Mouse (Mus musculus) cerebellum, adult 2 months (tissue): Measurements from ENCODE around the gene Nfkbid.

Experiments
- CTCF ChIP-seq: fragments of 200-500 bp; IDR thresholded peaks from 2 replicates; pipeline ENCODE4 v1.5.1; 2011; ENCODE audit warnings: low read depth, mild to moderate bottlenecking, control low read depth, low read length, moderate library complexity, borderline replicate concordance; ENCODE audit not compliant: insufficient read depth
- POLR2A ChIP-seq: fragments of 200-500 bp; IDR thresholded peaks from 2 replicates; pipeline ENCODE4 v1.6.1; 2011; ENCODE audit warnings: low read length, control low read depth, borderline replicate concordance; ENCODE audit not compliant: insufficient read depth

GRCm38 (mm10) chr7:30423071-30423641 is 1.6 kb downstream of the Nfkbid start:
- TF ChIP-seq POLR2A (no peak), CTCF (no peak)
